Mouse (Mus musculus) lung, postnatal 0 days (tissue): ENCODE data around the gene Krtap4-13. TPM values are rescaled to one million over a fixed set of nuclear protein-coding genes. Genes with fewer than 3 reads are reported as not detected.
"Not testable (repeated sequence)": the region's sequence is repeated elsewhere in the genome, so short reads cannot be mapped to it uniquely, and the experiment has no call there.

ENCODE experiments used
- ATAC-seq: fragments of 200-750 bp; cut with Nextera tagmentation; 2 replicates; pipeline ENCODE4 v1.8.0; 2017; ENCODE audit warnings: moderate library complexity
- DNase-seq: peaks from one replicate; pipeline ENCODE4 v3.0.0-alpha.2; 2016; ENCODE audit warnings: low spot score
- H3K27ac ChIP-seq: fragments of 300-500 bp; sonication (generic); 2 replicates; pipeline ENCODE4 v1.5.1; 2014; ENCODE audit warnings: antibody characterized with exemption, mild to moderate bottlenecking, low read length, mixed read lengths
- H3K27me3 ChIP-seq: fragments of 300-500 bp; sonication (generic); replicated peaks from 2 replicates; pipeline ENCODE4 v1.6.1; 2014; ENCODE audit warnings: low read length, mixed read lengths; ENCODE audit not compliant: insufficient read depth
- H3K36me3 ChIP-seq: fragments of 300-500 bp; sonication (generic); 2 replicates; pipeline ENCODE4 v1.6.1; 2014; ENCODE audit warnings: low read length, mixed read lengths; ENCODE audit not compliant: insufficient read depth
- H3K4me1 ChIP-seq: fragments of 300-500 bp; sonication (generic); 2 replicates; pipeline ENCODE4 v1.6.1; 2014; ENCODE audit warnings: antibody characterized with exemption, low read depth, low read length, mixed read lengths; ENCODE audit not compliant: insufficient read depth
- H3K4me2 ChIP-seq: fragments of 300-500 bp; sonication (generic); replicated peaks from 2 replicates; pipeline ENCODE4 v1.6.1; 2014; ENCODE audit warnings: low read depth, mild to moderate bottlenecking, low read length, moderate library complexity, mixed read lengths
- H3K4me3 ChIP-seq: fragments of 300-500 bp; sonication (generic); 2 replicates; pipeline ENCODE4 v1.5.1; 2014; ENCODE audit warnings: low read depth, low read length
- H3K9ac ChIP-seq: fragments of 300-500 bp; sonication (generic); replicated peaks from 2 replicates; pipeline ENCODE4 v1.6.1; 2014; ENCODE audit warnings: low read depth, mild to moderate bottlenecking
- H3K9me3 ChIP-seq: fragments of 300-500 bp; sonication (generic); 2 replicates; pipeline ENCODE4 v1.6.1; 2016; ENCODE audit warnings: low read length, mixed read lengths
- CTCF ChIP-seq: IDR thresholded peaks from 2 replicates; pipeline ENCODE4 v1.5.1; 2016; ENCODE audit warnings: antibody characterized with exemption, mild to moderate bottlenecking
- EP300 ChIP-seq: IDR thresholded peaks from 2 replicates; pipeline ENCODE4 v1.6.1; 2016; ENCODE audit warnings: antibody characterized with exemption, mild to moderate bottlenecking, control low read depth
- WGBS: fragments of 180-500 bp; shearing (Covaris S2); extraction: QIAGEN DNeasy Blood & Tissue Kit; methylation state at CpG from one replicate; pipeline ENCODE4 v1.1.7; 2014; 5-methylcytosine and 5-hydroxymethylcytosine counted together
- polyA plus RNA-seq: library from polyadenylated mRNA; unstranded; fragments of >200 nt; fragmentation: Nextera tagmentation; extraction: Ambion mirVana; gene quantifications from 2 replicates; pipeline ENCODE4 v1.2.1, GENCODE M21; 2015

Gene Krtap4-13
- polyA plus RNA-seq, 1 experiment from 2014 or later: not detected

GRCm38 (mm10) chr11:99778401-99778800 is 31.3 kb downstream of the Krtap4-13 start:
- Histone ChIP-seq H3K9ac (no peak overlapping the region), H3K27me3 (no peaks in the 10 kb centered on the region), H3K9me3 (no peaks in the 10 kb centered on the region), H3K4me3 (no peak overlapping the region), H3K4me1 (no peaks in the 10 kb centered on the region), H3K27ac (no peak overlapping the region), H3K4me2 (no peak overlapping the region), H3K36me3 (no peaks in the 10 kb centered on the region)
- TF ChIP-seq CTCF: no peak
- WGBS: 66% methylated on average over 7 of the region's 7 CpGs
- DNase-seq (no peak), ATAC-seq (no peak)

GRCm38 (mm10) chr11:99772813-99773212 is 36.9 kb downstream of the Krtap4-13 start, which contains the start of gene Gm11595:
Gene Gm11595, minus strand, starts transcription at chr11:99772913.
- H3K4me1 ChIP-seq, H3K4me2 ChIP-seq, H3K9me3 ChIP-seq, H3K36me3 ChIP-seq, H3K4me3 ChIP-seq, H3K27ac ChIP-seq, H3K27me3 ChIP-seq, H3K9ac ChIP-seq, ATAC-seq, DNase-seq: not testable (repeated sequence)

DNA sequence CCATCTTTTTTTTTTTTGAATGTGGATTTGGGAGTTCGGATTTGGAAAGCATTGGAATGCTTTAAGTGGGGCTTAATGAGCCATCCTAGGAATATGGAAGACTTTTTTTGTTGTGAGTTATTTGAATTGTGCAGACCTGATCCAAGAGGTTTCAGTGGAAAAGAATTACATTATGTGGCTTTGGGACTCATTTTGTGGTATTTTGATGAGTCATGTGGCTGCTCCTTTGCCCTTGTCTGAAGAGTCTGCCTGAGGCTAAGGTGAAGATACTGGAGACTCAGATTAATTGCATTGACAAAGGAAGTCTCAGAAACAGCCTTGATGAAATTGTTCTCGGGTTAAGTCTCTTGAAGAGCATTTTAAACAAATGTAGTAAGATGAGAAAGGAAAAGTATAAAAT is 41.3 kb downstream of the Krtap4-13 start:
- ATAC-seq: no peak
- Histone ChIP-seq H3K4me2 (no peak overlapping the region), H3K27me3 (no peaks in the 10 kb centered on the region), H3K36me3 (no peaks in the 10 kb centered on the region), H3K4me1 (no peaks in the 10 kb centered on the region), H3K27ac (no peak overlapping the region), H3K9me3 (no peaks in the 10 kb centered on the region), H3K4me3 (no peak overlapping the region), H3K9ac (no peak overlapping the region)
- no peak for TF ChIP-seq EP300
- TF ChIP-seq CTCF: no peak
- 55% methylated on average over 2 of the region's 2 CpGs for WGBS
- no peak for DNase-seq

Other genes with a start within 250 kb of the Krtap4-13 start
- gene Krtap3-1, start 243.3 kb downstream of the Krtap4-13 start, polyA plus RNA-seq: not detected in 2 replicates
- gene Krtap1-5, start 228.9 kb downstream of the Krtap4-13 start, polyA plus RNA-seq: 0.26 TPM in 1 of 2 replicates, not detected in the other
- gene Krtap1-4, start 226.2 kb downstream of the Krtap4-13 start, polyA plus RNA-seq: not detected in 2 replicates
- not detected in 2 replicates for gene Krtap1-3, start 218.6 kb downstream of the Krtap4-13 start, polyA plus RNA-seq
- gene Krtap9-3, start 211.8 kb downstream of the Krtap4-13 start, polyA plus RNA-seq: not detected in 2 replicates
- gene Gm11938, start 206.6 kb downstream of the Krtap4-13 start, polyA plus RNA-seq: not detected in 2 replicates
- not detected in 2 replicates for gene Gm11937, start 199.7 kb downstream of the Krtap4-13 start, polyA plus RNA-seq
- not detected in 2 replicates for gene Krtap2-4, start 195.0 kb downstream of the Krtap4-13 start, polyA plus RNA-seq
- not detected in 2 replicates for gene Gm11562, start 189.5 kb downstream of the Krtap4-13 start, polyA plus RNA-seq
- gene Krtap4-1, start 181.7 kb downstream of the Krtap4-13 start, polyA plus RNA-seq: not detected in 2 replicates
- not detected in 2 replicates for gene Krtap4-2, start 174.8 kb downstream of the Krtap4-13 start, polyA plus RNA-seq
- gene Krtap4-7, start 165.8 kb downstream of the Krtap4-13 start, polyA plus RNA-seq: not detected in 2 replicates
- not detected in 2 replicates for gene Gm11555, start 159.7 kb downstream of the Krtap4-13 start, polyA plus RNA-seq
- not detected in 2 replicates for gene Gm11563, start 150.9 kb downstream of the Krtap4-13 start, polyA plus RNA-seq
- gene Krtap4-6, start 143.9 kb downstream of the Krtap4-13 start, polyA plus RNA-seq: not detected in 2 replicates
- gene Gm14190, start 119.2 kb downstream of the Krtap4-13 start, polyA plus RNA-seq: not detected in 2 replicates
- gene Gm14180, start 75.6 kb downstream of the Krtap4-13 start, polyA plus RNA-seq: not detected in 2 replicates
- not detected in 2 replicates for gene Gm11595, start 37.0 kb downstream of the Krtap4-13 start, polyA plus RNA-seq
- gene Krtap4-8, start 29.2 kb downstream of the Krtap4-13 start, polyA plus RNA-seq: not detected in 2 replicates
- gene Krtap4-9, start 24.7 kb downstream of the Krtap4-13 start, polyA plus RNA-seq: not detected in 2 replicates
- gene Gm11596, start 16.4 kb downstream of the Krtap4-13 start, polyA plus RNA-seq: not detected in 2 replicates
- not detected in 2 replicates for gene Gm11569, start 11.0 kb downstream of the Krtap4-13 start, polyA plus RNA-seq
- not detected in 2 replicates for gene Gm11554, start 5.4 kb downstream of the Krtap4-13 start, polyA plus RNA-seq
- not detected in 2 replicates for gene Gm11564, start 5.8 kb upstream of the Krtap4-13 start, polyA plus RNA-seq
- not detected in 2 replicates for gene 2300003K06Rik, start 28.2 kb upstream of the Krtap4-13 start, polyA plus RNA-seq
- not detected in 2 replicates for gene Krtap4-16, start 41.7 kb upstream of the Krtap4-13 start, polyA plus RNA-seq
- not detected in 2 replicates for gene Gm11568, start 48.0 kb upstream of the Krtap4-13 start, polyA plus RNA-seq
- not detected in 2 replicates for gene Gm11559, start 54.6 kb upstream of the Krtap4-13 start, polyA plus RNA-seq
- gene Krtap9-1, start 63.5 kb upstream of the Krtap4-13 start, polyA plus RNA-seq: not detected in 2 replicates
- not detected in 2 replicates for gene Gm11567, start 69.3 kb upstream of the Krtap4-13 start, polyA plus RNA-seq
- gene Krtap31-1, start 98.0 kb upstream of the Krtap4-13 start, polyA plus RNA-seq: not detected in 2 replicates
- not detected in 2 replicates for gene Gm11565, start 104.9 kb upstream of the Krtap4-13 start, polyA plus RNA-seq
- not detected in 2 replicates for gene Krtap31-2, start 126.4 kb upstream of the Krtap4-13 start, polyA plus RNA-seq
- gene Krtap9-5, start 138.6 kb upstream of the Krtap4-13 start, polyA plus RNA-seq: not detected in 2 replicates
- not detected in 2 replicates for gene Krtap29-1, start 169.2 kb upstream of the Krtap4-13 start, polyA plus RNA-seq
- gene Krtap16-1, start 176.7 kb upstream of the Krtap4-13 start, polyA plus RNA-seq: not detected in 2 replicates
- 8.4 and 11.5 TPM in 2 replicates for gene Krtap17-1, start 184.1 kb upstream of the Krtap4-13 start, polyA plus RNA-seq
- gene Krt33a, start 206.3 kb upstream of the Krtap4-13 start, polyA plus RNA-seq: 0.17 and 0.23 TPM in 2 replicates
- gene Krt33b, start 220.0 kb upstream of the Krtap4-13 start, polyA plus RNA-seq: 0.16 TPM in 1 of 2 replicates, not detected in the other
- 0.11 and 0.18 TPM in 2 replicates for gene Krt34, start 231.7 kb upstream of the Krtap4-13 start, polyA plus RNA-seq
- gene Krt31, start 240.7 kb upstream of the Krtap4-13 start, polyA plus RNA-seq: not detected in 2 replicates